Mouse (Mus musculus) retina, postnatal 1 day (tissue): Measurements from ENCODE around the gene AL732309.1.

Experiments
- DNase-seq: peaks from one replicate; pipeline ENCODE4 v3.0.0-alpha.2; 2012

The AL732309.1 gene

GRCm38 (mm10) chr2:25211121-25211670 lies 35.5 kb downstream of the AL732309.1 start, which contains the start of gene Nelfb:
Gene Nelfb, minus strand, starts transcription at chr2:25211489.
- peak; percentile 94 for DNase-seq

GRCm38 (mm10) chr2:25210686-25211085 lies 36.0 kb downstream of the AL732309.1 start:
- DNase-seq, result no peak

- DNase-seq, result no peak
These were observed 39.1 kb downstream of the AL732309.1 start for GRCm38 (mm10) chr2:25207593-25207992.

DNA sequence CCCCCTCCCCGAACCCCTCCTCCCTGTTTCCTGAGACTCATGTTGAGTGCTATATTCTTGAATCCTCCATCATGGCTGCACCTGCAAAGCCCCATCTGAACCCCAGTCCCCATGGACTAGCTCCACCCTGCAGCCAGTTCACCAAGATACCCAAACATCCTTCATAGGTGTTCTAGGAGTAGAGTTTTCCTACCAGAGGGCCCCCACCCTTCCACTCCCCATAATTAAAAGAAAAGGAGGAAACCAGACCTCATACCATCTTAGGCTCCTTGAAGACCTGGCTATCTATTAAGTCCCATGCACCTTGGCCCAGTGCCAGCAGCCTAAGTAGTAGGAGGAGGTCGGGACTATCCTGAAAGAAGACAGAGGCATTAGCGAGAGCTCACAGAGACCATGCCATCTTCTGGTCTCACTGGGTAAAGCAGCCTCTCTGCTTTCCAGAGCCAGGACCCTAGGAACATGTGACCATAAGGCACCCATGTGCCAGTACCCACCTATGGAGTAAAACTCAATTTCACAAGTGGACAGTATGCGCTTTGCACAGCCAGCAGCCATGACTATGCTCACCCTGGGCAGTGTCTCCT lies 42.9 kb downstream of the AL732309.1 start:
- peak; percentile 46 for DNase-seq

GRCm38 (mm10) chr2:25200631-25201030 lies 46.0 kb downstream of the AL732309.1 start:
- no peak for DNase-seq

DNA sequence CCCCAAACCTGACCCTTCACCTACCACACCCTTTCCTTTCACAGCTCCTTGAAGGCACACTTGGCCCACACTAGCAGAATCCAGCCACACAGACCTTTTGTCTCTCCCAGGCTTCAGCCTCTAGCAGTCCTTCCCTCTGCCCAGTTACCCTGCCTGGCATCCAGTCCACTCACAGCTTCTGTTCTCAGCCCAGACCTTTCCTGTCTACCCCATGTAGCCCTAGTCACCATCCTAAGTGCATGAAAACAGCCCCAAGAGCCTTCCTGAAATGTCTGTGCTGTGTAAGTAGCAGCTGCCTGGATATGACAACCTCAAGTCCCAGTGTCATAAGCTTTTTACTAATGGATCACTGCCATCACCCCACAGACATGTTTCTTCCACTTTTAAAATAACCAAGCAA lies 48.7 kb downstream of the AL732309.1 start:
- no peak for DNase-seq

GRCm38 (mm10) chr2:25197191-25197590 lies 49.5 kb downstream of the AL732309.1 start:
- no peak for DNase-seq

- peak; percentile 22 for DNase-seq
These were observed 50.3 kb downstream of the AL732309.1 start, which contains the start of gene Tor4a for GRCm38 (mm10) chr2:25196172-25196954. Gene Tor4a, minus strand, starts transcription at chr2:25196886.

DNA sequence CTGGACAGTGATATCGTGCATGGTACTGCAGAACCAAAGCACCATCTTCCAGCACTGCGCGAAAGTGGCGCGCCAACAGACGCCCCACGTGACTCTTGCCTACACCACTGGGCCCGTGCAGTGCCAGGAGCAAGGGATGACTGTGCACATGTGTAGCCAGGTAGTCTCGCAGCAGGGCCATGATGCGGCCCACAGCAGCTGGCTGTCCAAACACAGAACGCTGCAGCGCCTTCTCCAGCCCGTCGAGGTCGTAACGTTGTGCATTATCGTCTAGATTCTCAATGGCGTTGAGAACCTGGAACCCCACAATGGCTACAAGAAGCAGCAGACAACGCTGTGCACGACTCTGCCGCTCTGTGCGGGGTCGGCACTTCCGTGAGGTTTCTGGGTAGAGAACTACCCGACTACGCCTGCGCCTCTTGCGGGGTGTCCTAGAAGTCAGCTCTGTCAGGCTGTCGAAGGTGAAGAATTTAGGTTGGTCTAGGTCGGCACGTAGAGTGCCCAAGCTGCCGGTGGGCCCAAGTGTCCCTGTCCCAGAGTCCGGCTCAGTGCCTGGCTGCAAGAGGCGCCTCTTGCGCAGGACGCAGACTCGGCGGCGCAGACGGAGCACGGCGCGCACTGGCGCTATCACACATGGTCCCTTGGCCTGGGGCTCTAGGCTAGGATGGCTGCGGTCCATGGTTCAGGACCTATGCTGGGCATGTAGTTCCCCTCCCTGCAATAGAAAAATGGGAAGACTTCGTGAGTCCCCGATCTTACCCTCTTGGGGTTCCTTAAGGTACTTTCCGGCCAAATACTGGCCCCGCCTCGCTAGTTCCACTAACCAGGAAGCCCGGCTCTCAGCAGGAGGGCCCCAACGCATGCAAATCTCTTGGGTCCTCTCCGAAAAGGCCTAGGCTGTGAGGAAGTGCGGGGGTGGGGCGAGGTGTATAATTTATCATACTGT lies 51.2 kb downstream of the AL732309.1 start:
- no peak for DNase-seq
